Mouse (Mus musculus): ENCODE results near the gene Gm20696.

DNA sequence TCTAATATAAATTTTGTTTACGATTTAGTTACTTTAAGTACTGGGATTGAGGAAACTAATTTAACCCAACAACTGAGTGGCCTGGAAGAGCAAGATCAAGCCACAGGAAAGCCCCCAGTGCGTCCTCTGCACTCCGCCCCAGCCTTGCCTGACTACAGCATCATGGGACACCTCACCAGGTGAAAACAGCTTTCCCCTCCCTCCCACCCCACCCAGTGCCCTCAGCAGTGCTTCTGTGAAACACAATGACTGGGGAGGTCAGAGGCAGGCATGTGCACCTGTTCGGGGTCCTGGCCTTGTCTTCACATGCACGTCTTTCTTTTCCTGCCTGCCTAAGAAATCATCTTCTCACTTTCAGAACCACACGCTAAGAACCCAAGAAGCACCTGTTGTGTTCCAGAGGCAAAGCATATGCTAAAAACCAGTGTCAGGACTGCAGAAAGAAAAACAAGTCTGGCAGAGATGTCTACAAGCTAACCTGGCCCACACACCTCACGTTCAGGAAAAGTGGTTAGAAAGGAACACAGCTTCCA, 150.9 kb downstream of the Gm20696 start:
- TF ChIP-seq CTCF (IDR thresholded peaks at IDR 0.05; ENCODE audit: borderline replicate concordance, insufficient read depth, low read depth, low read length) (no peak), POLR2A (IDR thresholded peaks at IDR 0.05; ENCODE audit: borderline replicate concordance, insufficient read depth, low read length) (no peak)

All from cerebellum, adult 2 months (tissue).